Mouse (Mus musculus) ES-CJ7 (cell line): Measurements from ENCODE around the gene Pip5k1b.

Experiments used
- DNase-seq: peaks from one replicate; pipeline ENCODE4 v3.0.0; 2011; ENCODE audit warnings: low read depth, low spot score

Gene Pip5k1b

DNA sequence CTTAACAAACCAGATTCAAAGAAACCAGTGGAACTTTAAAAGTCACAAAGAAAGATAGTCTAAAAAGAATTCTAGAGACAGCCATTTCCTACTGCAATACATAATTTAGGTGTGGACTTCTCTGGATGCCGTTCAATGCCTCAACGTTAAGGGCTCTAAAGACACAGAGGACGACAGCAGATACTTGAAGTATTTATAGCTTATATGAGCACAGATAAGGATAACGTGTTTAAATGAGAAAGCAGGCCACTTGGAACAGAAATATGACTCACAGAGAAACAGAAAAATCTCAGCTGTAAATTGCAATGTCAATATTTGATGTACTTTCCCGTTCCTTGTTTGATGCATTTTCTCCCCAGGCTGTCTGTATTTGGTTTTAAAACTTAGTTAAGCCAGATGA, 212.9 kb downstream of the Pip5k1b start:
- no peak for DNase-seq

- no peak for DNase-seq
Observed at GRCm38 (mm10) chr19:24336370-24337076, 219.1 kb downstream of the Pip5k1b start.

GRCm38 (mm10) chr19:24335611-24336343, 219.9 kb downstream of the Pip5k1b start:
- no peak for DNase-seq

GRCm38 (mm10) chr19:24332956-24333355, 222.7 kb downstream of the Pip5k1b start:
- DNase-seq, result no peak

- DNase-seq, result no peak
Observed at GRCm38 (mm10) chr19:24331274-24331673, 224.4 kb downstream of the Pip5k1b start.

GRCm38 (mm10) chr19:24330366-24330765, 225.3 kb downstream of the Pip5k1b start:
- no peak for DNase-seq

GRCm38 (mm10) chr19:24327921-24328320, 227.8 kb downstream of the Pip5k1b start:
- DNase-seq, result no peak

- no peak for DNase-seq
Observed at GRCm38 (mm10) chr19:24326969-24327368, 228.7 kb downstream of the Pip5k1b start.

DNA sequence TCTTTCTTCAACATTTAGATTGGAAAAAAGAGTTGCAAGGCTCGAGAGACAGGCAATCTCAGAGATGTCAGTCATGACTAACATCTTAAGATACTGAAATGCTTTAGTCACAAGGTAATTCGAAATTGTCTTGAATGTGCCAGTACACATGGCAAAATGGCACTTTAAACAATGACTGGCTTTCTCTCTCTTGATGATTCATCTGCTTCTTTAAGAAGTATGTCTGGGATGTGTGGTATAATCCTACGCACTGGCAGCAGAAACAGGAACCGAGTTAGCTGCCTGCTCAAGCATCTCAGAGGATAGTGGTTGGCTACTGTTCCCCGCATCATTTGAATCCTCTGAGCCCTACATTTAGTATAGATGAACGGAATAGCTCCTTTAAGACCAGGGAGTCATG, 230.0 kb downstream of the Pip5k1b start:
- DNase-seq, result no peak

DNA sequence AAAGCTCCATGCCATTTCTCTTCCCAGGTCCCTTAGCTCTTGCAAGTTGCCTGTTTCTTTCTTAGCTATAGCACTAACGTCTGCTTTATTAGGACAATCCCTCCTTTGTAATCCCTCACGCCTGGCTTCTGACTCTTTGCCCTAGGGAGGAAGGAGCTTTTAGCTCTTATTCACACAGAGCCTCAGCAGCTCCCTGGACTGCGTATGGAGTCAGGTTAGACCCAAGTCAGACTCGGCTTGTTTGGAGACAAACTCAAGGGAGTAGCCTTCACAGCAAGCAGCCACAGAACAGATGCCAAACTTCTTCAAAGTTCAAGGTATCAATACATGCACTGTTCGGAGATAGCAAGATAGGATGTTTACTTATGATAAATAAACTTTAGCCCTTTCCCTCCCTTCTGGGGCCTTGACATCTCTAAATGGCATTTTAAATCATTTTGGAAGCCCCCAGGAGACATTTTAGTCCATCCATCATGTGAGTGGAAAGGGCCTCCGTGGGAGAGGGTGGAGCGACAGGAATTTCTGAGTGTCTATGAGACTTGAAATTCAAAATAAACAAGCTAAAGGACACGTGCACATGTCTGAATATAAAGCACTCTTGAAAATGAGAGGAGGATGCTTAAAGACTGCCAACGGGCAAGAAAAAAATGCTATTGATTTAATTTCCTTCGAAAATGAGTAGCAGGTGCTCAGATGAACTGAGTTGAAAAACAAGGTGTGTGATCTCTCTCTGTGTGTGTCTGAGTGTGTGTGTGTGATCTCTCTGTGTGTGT, 231.6 kb downstream of the Pip5k1b start:
- DNase-seq, result no peak

DNA sequence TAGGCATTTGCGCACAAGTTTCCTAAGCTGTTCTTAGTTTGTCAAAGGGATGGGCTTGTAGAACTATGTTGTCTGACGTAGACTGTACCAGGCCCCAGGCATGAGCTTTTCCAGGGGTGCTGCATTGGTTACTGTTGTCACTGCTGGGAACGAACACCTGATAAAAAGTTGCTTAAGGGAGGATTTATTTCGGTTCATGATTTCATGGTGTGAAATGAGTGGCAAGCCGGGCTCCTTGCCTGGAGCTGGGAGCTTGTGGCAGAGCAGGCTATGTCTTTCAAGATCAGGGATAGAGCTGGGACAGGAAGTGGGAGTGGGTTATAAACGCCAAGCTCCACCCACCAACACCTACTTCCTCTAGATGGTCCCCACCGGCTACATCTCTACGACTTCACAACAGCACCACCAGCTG, 233.8 kb downstream of the Pip5k1b start:
- no peak for DNase-seq

DNA sequence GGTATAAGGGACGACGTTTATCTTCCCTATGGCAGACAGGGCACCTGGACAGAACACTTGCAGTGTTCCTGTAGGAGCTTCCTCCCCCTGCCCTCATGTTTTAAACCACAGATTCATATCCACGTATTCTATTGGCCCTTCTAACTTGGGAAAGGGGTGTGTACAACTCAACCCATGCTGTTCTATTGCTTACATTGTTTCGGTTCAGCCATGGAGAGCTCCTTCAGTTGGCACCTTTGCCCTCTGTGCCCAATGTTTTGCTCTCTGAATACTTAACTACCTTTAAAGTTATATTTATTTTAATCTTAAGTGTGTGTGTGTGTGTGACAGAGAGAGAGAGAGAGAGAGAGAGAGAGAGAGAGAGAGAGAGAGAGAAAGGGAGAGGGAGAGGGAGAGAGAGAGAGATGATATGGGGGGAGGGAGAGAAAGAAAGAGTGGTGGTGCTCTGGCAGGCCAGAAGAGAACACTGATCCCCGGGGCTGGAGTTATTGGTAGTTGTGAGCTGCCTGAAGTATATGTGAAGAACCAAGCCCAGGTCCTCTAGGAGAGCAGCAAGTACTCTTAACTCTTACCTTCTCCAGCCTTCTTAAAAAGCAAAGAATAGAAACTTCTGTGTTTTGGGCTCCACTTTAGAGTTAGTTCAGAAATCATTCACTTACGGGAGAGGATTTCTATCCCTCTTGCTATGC, 234.3 kb downstream of the Pip5k1b start:
- DNase-seq, result no peak

- DNase-seq, result no peak
Observed at GRCm38 (mm10) chr19:24318172-24318571, 237.5 kb downstream of the Pip5k1b start.

DNA sequence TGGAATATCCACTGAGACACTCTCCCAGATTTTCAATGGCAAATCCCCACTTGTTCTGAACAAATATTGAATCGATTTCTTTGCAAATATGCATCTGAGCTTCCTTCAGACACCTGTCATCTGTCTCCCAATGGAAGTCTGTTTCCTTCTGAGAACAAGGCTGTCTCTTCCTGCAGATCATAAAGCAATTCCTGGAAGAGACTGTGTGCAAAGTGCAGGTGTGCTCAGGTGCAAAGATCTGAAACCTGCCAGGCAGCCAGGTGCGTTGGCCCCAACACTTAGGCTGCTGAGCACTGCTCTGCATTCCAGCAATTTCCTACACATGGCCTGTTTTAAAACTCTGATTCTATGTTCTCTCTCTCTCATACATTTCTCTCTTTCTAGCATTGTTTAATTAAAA, 237.9 kb downstream of the Pip5k1b start:
- no peak for DNase-seq

GRCm38 (mm10) chr19:24317038-24317591, 238.6 kb downstream of the Pip5k1b start:
- DNase-seq, result no peak

DNA sequence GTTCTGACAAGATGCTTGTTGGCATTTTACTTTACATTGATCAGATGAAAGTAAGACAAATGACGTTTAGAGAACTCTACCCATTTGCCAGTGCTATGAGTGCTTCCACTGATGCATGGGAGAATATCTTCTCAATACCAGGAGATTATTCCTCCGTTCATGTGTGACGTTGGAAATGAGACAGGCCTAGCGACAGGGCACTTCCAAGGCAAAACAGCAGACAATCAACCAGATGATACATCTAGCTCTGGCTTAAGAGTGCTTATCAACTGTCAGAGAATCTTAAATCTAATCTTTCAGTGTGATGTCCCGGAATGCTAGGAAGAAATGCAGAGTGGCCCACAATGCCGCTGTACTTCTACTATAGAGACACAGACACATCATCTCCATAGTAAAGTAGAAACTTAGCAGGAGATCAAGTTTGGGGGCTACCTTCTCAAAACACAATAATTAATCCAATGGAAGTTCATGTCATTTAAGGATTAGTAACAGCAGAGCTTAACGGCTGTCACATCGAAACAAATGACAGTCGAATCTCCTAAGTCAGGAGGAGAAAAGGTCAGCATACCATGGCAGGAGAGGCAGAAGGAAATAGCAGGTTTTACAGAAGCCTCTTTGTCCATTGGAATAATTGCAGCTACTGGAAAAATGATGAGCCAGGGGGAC, 239.5 kb downstream of the Pip5k1b start:
- no peak for DNase-seq

- no peak for DNase-seq
Observed at GRCm38 (mm10) chr19:24315234-24315633, 240.4 kb downstream of the Pip5k1b start.

DNA sequence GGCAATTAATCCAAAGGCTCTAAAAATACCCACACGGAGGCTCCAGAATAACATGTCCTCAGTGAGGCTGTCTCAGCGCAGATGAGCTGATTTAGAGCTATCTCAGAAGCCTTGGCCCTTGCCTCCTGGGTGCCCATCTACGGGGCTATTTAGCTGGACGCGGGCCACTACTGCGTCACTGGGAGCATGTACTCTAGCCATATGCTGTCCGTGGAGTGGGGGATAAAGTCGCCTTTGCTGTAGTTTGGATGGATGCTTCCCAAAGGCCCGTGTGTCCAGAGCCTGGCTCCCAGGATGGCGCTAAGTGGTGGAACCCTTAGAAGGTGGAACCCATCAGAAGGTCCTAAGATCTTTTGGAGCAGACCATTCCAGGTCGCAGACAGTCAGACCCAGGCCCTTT, 241.0 kb downstream of the Pip5k1b start:
- no peak for DNase-seq

DNA sequence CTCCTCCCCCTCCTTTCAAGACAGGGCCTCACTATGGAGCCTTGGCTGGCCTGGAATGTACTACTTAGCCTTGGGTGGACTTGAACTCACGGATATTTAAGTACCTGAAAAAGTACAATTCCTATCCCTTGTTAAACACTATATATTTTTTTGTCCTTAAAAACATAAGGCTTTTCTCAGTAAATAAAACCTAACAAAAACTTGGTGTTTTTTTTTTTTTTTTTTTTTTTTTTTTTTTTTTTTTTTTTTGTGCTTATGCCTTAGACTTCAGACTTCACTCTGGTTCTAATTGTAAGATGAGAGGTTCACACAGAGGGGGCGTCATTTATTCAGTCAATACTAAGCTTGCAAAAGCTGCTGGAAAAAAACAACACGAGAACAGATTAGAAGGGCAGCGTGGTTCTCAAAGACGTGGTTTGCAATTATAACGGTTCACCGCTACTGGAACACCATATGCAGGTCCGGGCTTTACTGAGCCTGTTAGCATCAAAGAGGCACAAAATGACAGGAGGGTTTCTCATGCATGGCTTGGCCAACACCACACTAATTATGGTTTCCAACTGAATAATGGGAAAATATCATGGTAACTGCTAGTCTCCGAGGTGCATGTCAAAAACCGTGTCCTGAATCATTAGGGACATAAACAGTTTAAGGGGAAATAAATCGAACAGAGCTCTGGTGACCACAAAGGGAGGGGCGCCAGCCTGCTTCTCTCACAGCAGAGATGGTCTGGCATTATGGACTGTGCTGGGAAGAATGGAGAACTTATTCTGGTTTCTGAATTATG, 242.9 kb downstream of the Pip5k1b start:
- no peak for DNase-seq

DNA sequence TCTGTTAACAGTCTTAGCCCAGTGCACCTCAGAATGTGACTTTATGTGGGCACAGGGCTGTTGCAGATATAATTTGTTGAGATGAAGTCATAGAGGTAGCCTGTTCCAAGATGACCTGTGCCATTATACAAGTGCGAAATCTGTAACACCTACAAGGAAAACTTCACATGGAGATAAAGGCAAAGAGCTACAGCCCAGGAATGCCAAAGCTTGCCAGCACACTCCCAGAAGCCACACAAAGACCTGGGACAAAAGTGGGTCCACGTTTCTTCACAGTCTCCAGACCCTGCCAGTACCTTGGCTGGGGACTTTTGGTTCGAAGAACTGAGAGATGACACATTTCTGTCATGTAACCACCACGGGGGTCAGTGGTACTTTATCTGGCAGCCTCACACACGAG, 243.6 kb downstream of the Pip5k1b start:
- no peak for DNase-seq
